Mouse (Mus musculus) neural tube, embryonic 11.5 days (tissue): ENCODE results near the gene Auts2. TPM values are rescaled to one million over a fixed set of nuclear protein-coding genes. Genes with fewer than 3 reads are reported as not detected.

Experiments
- ATAC-seq: fragments of 200-750 bp; cut with Nextera tagmentation; 2 replicates; pipeline ENCODE4 v1.8.0; 2017; ENCODE audit warnings: moderate number of reproducible peaks, mild to moderate bottlenecking, moderate TSS enrichment, moderate library complexity; ENCODE audit not compliant: insufficient read depth, low FRiP score, low TSS enrichment
- DNase-seq: peaks from one replicate; pipeline ENCODE4 v3.0.0-alpha.2; 2015; ENCODE audit warnings: low spot score
- H3K27ac ChIP-seq: fragments of 300-500 bp; sonication (generic); 2 replicates; pipeline ENCODE4 v1.5.1; 2014; ENCODE audit warnings: low read depth, mild to moderate bottlenecking, low read length
- H3K27me3 ChIP-seq: fragments of 300-500 bp; sonication (generic); 2 replicates; pipeline ENCODE4 v1.6.1; 2014; ENCODE audit warnings: mild to moderate bottlenecking, low read length, mixed read lengths; ENCODE audit not compliant: control insufficient read depth, insufficient read depth
- H3K36me3 ChIP-seq: fragments of 300-500 bp; sonication (generic); 2 replicates; pipeline ENCODE4 v1.6.1; 2014; ENCODE audit warnings: mild to moderate bottlenecking, low read length, moderate library complexity, mixed read lengths; ENCODE audit not compliant: control insufficient read depth, insufficient read depth
- H3K4me1 ChIP-seq: fragments of 300-500 bp; sonication (generic); 2 replicates; pipeline ENCODE4 v1.6.1; 2014; ENCODE audit warnings: low read length, mixed read lengths; ENCODE audit not compliant: control insufficient read depth, insufficient read depth
- H3K4me2 ChIP-seq: fragments of 300-500 bp; sonication (generic); 2 replicates; pipeline ENCODE4 v1.6.1; 2014; ENCODE audit warnings: low read depth, mild to moderate bottlenecking, moderate library complexity
- H3K4me3 ChIP-seq: fragments of 300-500 bp; sonication (generic); 2 replicates; pipeline ENCODE4 v1.5.1; 2014; ENCODE audit warnings: low read depth, low read length
- H3K9ac ChIP-seq: fragments of 300-500 bp; sonication (generic); 2 replicates; pipeline ENCODE4 v1.6.1; 2014; ENCODE audit warnings: mild to moderate bottlenecking, low read length
- H3K9me3 ChIP-seq: fragments of 300-500 bp; sonication (generic); 2 replicates; pipeline ENCODE4 v1.6.1; 2016; ENCODE audit warnings: low read length; ENCODE audit not compliant: control insufficient read depth
- WGBS: fragments of 180-500 bp; shearing (Covaris S2); extraction: QIAGEN DNeasy Blood & Tissue Kit; methylation state at CpG from one replicate; pipeline ENCODE4 v1.1.7; 2014; 5-methylcytosine and 5-hydroxymethylcytosine counted together
- polyA plus RNA-seq: library from polyadenylated mRNA; unstranded; fragments of >200 nt; fragmentation: Nextera tagmentation; extraction: Ambion mirVana; gene quantifications from 2 replicates; pipeline ENCODE4 v1.2.1, GENCODE M21; 2014

Gene Auts2
- polyA plus RNA-seq, 1 experiment from 2014 or later, result 45.0 TPM

DNA sequence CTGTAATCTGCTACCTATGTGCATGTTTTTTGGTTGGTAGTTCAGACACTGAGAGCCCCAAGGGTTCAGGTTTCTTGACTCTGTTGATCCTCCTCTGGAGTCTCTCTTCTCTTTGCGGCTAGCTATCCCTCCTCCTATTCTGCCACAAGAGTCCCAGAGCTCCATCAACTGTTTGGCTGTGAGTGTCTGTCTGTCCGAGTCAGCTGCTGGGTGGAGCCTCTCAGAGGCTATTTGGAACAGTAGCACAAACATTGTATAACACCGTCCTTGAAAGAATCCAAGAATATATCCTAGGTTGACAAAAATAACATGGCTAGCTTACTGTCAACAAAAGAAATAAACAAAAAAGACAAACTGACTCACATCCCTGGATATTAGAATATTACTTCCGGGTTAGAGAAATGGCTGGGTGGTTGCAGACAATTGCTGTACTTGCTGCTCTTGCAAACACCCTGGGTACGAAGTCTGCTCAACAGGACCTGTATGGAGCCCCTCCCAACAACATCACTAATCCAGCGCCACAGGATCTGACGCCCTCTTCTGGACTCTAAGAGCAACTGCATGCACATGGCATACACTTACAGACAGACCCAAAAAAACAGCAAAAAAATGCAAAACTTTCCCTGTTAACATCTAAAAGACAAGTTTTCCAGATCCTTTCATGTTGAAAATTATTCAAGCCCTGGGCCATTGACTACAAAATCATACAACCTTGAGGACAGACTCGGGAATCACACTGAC lies 428.4 kb downstream of the Auts2 start:
- H3K27me3 ChIP-seq, result no peaks in the 10 kb centered on the region
- H3K27ac ChIP-seq, result no peak overlapping the region
- no peak for DNase-seq
- 73% methylated on average over 8 of the region's 8 CpGs for WGBS
- no peak overlapping the region for H3K4me2 ChIP-seq
- no peaks in the 10 kb centered on the region for H3K4me1 ChIP-seq
- no peak overlapping the region for H3K9ac ChIP-seq
- no peaks in the 10 kb centered on the region for H3K36me3 ChIP-seq
- no peaks in the 10 kb centered on the region for H3K9me3 ChIP-seq
- ATAC-seq, result no peak
- H3K4me3 ChIP-seq, result no peak overlapping the region

GRCm38 (mm10) chr5:132113480-132113879 lies 429.7 kb downstream of the Auts2 start:
- no peak for ATAC-seq
- Histone ChIP-seq H3K36me3 (no peaks in the 10 kb centered on the region), H3K9me3 (no peaks in the 10 kb centered on the region), H3K9ac (no peak overlapping the region), H3K27me3 (no peaks in the 10 kb centered on the region), H3K27ac (no peak overlapping the region), H3K4me3 (no peak overlapping the region), H3K4me2 (no peak overlapping the region), H3K4me1 (no peaks in the 10 kb centered on the region)
- 75% methylated on average over 7 of the region's 7 CpGs for WGBS
- DNase-seq, result peak; percentile 21

DNA sequence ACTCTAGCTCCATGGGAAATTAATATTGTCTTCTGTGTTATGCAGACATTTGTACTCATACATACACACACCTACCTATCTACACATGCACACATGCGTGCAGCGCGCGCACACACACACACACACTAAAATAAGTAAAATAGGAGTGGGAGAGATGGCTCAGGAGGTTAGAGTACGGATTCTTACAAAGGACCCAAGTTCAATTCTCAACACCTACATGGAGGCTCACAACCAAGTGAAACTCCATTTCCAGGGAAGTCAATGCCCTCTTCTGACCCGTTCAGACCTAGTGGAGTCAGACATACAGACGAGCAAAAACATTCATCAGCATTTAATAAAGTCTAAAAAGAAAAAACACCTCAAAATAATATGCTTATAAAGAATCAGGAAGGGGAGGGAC lies 430.5 kb downstream of the Auts2 start:
- DNase-seq (no peak), ATAC-seq (no peak)
- no peaks in the 10 kb centered on the region for H3K27me3 ChIP-seq
- H3K9me3 ChIP-seq, result no peaks in the 10 kb centered on the region
- no peaks in the 10 kb centered on the region for H3K4me1 ChIP-seq
- H3K4me3 ChIP-seq, result no peak overlapping the region
- 97% methylated on average over 7 of the region's 7 CpGs for WGBS
- H3K4me2 ChIP-seq, result no peak overlapping the region
- no peak overlapping the region for H3K9ac ChIP-seq
- H3K36me3 ChIP-seq, result no peaks in the 10 kb centered on the region
- H3K27ac ChIP-seq, result no peak overlapping the region

DNA sequence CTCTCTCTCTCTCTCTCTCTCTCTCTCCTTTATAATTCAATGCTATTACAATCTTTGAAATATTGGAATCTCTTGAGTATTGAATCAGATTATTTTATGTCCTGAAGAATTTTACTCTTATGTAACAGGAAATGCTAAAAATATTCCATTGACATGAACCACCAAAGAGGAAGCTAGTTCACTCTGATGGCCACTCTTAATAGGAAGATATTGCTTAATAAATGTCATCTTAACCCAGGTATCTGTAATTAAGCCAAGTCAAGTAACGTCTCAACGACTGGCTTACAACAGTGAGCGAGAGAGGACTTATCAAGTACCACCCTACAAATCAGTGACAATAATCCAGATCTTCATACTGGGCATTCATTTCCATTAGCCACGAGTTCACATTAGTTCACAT lies 440.7 kb downstream of the Auts2 start:
- ATAC-seq (no peak), DNase-seq (no peak)
- no peak overlapping the region for H3K4me2 ChIP-seq
- no peaks in the 10 kb centered on the region for H3K27me3 ChIP-seq
- 88% methylated on average over 4 of the region's 4 CpGs for WGBS
- H3K9me3 ChIP-seq, result no peaks in the 10 kb centered on the region
- H3K4me1 ChIP-seq, result peaks cover 3% of the 10 kb centered on the region; the same call in 1 of the 2 replicates
- no peak overlapping the region for H3K27ac ChIP-seq
- H3K9ac ChIP-seq, result no peak overlapping the region
- no peaks in the 10 kb centered on the region for H3K36me3 ChIP-seq
- no peak overlapping the region for H3K4me3 ChIP-seq

DNA sequence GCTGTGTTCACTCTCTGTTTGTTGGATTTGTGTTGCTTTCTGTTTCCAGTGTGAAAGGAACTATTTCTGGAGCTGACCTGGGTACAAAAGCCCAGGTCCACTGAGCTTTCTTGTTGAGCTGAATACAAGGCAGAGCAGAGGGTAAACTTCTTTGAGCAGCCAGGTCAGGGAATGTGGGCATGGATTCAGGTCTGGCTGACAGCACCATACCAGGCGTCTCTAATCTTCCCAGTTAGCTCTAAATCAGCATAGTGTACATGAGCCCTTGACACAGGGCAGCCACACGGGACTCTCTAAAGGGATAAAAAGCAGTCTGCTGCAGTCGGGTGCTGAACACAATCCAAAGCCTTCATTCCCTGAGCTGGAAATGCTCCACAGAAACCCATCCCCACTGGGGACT lies 444.7 kb downstream of the Auts2 start:
- ATAC-seq, result no peak
- no peak overlapping the region for H3K9ac ChIP-seq
- H3K4me2 ChIP-seq, result no peak overlapping the region
- H3K9me3 ChIP-seq, result no peaks in the 10 kb centered on the region
- H3K4me1 ChIP-seq, result peaks cover 3% of the 10 kb centered on the region; the same call in 1 of the 2 replicates
- DNase-seq, result no peak
- no peaks in the 10 kb centered on the region for H3K36me3 ChIP-seq
- H3K27me3 ChIP-seq, result no peaks in the 10 kb centered on the region
- no peak overlapping the region for H3K27ac ChIP-seq
- 22% methylated on average over 3 of the region's 3 CpGs for WGBS
- no peak overlapping the region for H3K4me3 ChIP-seq

- ATAC-seq (no peak), DNase-seq (no peak)
- H3K9ac ChIP-seq, result no peak overlapping the region
- WGBS, result 83% methylated on average over 6 of the region's 6 CpGs
- no peak overlapping the region for H3K4me3 ChIP-seq
- H3K4me2 ChIP-seq, result no peak overlapping the region
- no peaks in the 10 kb centered on the region for H3K9me3 ChIP-seq
- H3K27me3 ChIP-seq, result no peaks in the 10 kb centered on the region
- H3K27ac ChIP-seq, result no peak overlapping the region
- no peaks in the 10 kb centered on the region for H3K4me1 ChIP-seq
- H3K36me3 ChIP-seq, result no peaks in the 10 kb centered on the region
Observed at GRCm38 (mm10) chr5:132092721-132093120, 450.4 kb downstream of the Auts2 start.

GRCm38 (mm10) chr5:132089496-132090250 lies 453.5 kb downstream of the Auts2 start:
- no peaks in the 10 kb centered on the region for H3K36me3 ChIP-seq
- H3K9ac ChIP-seq, result no peak overlapping the region
- H3K4me1 ChIP-seq, result no peaks in the 10 kb centered on the region
- no peaks in the 10 kb centered on the region for H3K9me3 ChIP-seq
- no peak overlapping the region for H3K27ac ChIP-seq
- H3K27me3 ChIP-seq, result no peaks in the 10 kb centered on the region
- DNase-seq (peak; percentile 13), ATAC-seq (no peak)
- no peak overlapping the region for H3K4me3 ChIP-seq
- H3K4me2 ChIP-seq, result no peak overlapping the region
- WGBS, result 79% methylated on average over 10 of the region's 10 CpGs

DNA sequence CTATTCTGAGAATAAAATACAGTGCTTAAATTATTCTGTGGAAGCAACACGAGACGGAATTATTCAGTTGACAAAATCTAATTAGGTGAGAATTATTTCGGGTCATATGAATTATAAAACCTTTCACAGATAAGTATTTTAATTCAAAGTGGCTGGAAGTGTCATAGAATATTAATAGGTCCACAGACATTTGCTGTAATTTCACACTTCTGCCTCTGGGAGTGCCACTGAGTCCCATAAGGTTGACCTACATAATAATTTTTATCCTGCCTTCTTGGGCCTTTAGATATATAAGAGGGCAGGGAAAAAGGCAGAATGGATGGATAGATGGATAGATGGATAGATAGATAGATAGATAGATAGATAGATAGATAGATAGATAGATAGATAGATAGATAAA lies 454.6 kb downstream of the Auts2 start:
- no peaks in the 10 kb centered on the region for H3K36me3 ChIP-seq
- H3K27me3 ChIP-seq, result no peaks in the 10 kb centered on the region
- no peaks in the 10 kb centered on the region for H3K4me1 ChIP-seq
- no peak overlapping the region for H3K4me2 ChIP-seq
- 88% methylated on average over 3 of the region's 3 CpGs for WGBS
- no peak overlapping the region for H3K9ac ChIP-seq
- DNase-seq, result no peak
- no peak for ATAC-seq
- H3K4me3 ChIP-seq, result no peak overlapping the region
- H3K27ac ChIP-seq, result no peak overlapping the region
- H3K9me3 ChIP-seq, result no peaks in the 10 kb centered on the region
